Mouse (Mus musculus): ENCODE measurements around the gene Tbl1xr1. TPM values are rescaled to one million over a fixed set of nuclear protein-coding genes. Genes with fewer than 3 reads are reported as not detected.

The Tbl1xr1 gene
- 45.6 and 58.2 TPM in 2 replicates for total RNA-seq (2012; rRNA removed)
- polyA plus RNA-seq (2012; ENCODE audit: insufficient read depth in 1 of 2, insufficient read length in 2 of 2, low read depth in 1 of 2, low replicate concordance in 2 of 2, missing spikeins in 1 of 2): 100 to 1,000 TPM in 1 of 2 experiments, 10 to 100 TPM in 1; 33.9 to 185 TPM

GRCm38 (mm10) chr3:22076561-22076935, at the start of gene Tbl1xr1:
Gene Tbl1xr1 (plus strand): TSS chr3:22076652.
- DNase-seq (ENCODE audit: low read depth, low spot score): peak; percentile 85
- H3K9me3 ChIP-seq (replicated peaks; ENCODE audit: insufficient read depth, low read length): no peaks in the 10 kb centered on the region
- peaks cover 2 to 31% of the 10 kb centered on the region in 2 experiments; a peak in 3 of 4 replicates for H3K4me1 ChIP-seq (ENCODE audit: control insufficient read depth in 1 of 2, insufficient read depth in 2 of 2, low read length in 2 of 2)
- peak within 1 kb of the TSS; percentile 86 for H3K27ac ChIP-seq (ENCODE audit: control insufficient read depth, low read depth, low read length)
- peaks cover 44% of the 10 kb centered on the region for H3K79me2 ChIP-seq (ENCODE audit: control insufficient read depth, insufficient read depth, low read length, poor library complexity)
- H3K4me3 ChIP-seq (ENCODE audit: control insufficient read depth in 1 of 2, insufficient read depth in 1 of 2, low read depth in 2 of 2, low read length in 2 of 2): peak within 1 kb of the TSS; percentile 82 to 83
- peak within 1 kb of the TSS; percentile 99 for H3K9ac ChIP-seq (ENCODE audit: control insufficient read depth, low read depth, low read length, poor library complexity, severe bottlenecking)
- peaks cover 2 to 33% of the 10 kb centered on the region in 2 experiments; a peak in 3 of 4 replicates for H3K36me3 ChIP-seq (ENCODE audit: control insufficient read depth in 1 of 2, insufficient read depth in 2 of 2, low read length in 2 of 2)
- H3K27me3 ChIP-seq (ENCODE audit: control insufficient read depth in 1 of 2, insufficient read depth in 2 of 2, low read length in 2 of 2): no peaks in the 10 kb centered on the region
- no peak; the same call in 1 of the 2 replicates for TF ChIP-seq CHD2 (IDR thresholded peaks at IDR 0.05; ENCODE audit: low read length)
- no peak for TF ChIP-seq GABPA (IDR thresholded peaks at IDR 0.05; ENCODE audit: low read depth, low read length)
- no peak for TF ChIP-seq POLR2AphosphoS2 (IDR thresholded peaks at IDR 0.05; ENCODE audit: low read length)
- peak; percentile 80 for TF ChIP-seq SIN3A (IDR thresholded peaks at IDR 0.05; ENCODE audit: low read length)
- TF ChIP-seq EP300 (IDR thresholded peaks at IDR 0.05; ENCODE audit: low read depth in 1 of 2, low read length in 2 of 2): peak in 1 of 2 experiments; percentile 79; a peak in 2 of 4 replicates
- 0 out of 6 replicates have a peak, but pooled peaks of 1 of the 3 experiments have one; percentile 6 for TF ChIP-seq CTCF (IDR thresholded peaks at IDR 0.05 in 2 of 3, conservative IDR thresholded peaks at IDR 0.05 in 1 of 3; ENCODE audit: control insufficient read depth in 1 of 3, insufficient read depth in 1 of 3, low read depth in 2 of 3, low read length in 3 of 3, poor library complexity in 1 of 3, severe bottlenecking in 1 of 3)
- no peak; the same call in 1 of the 2 replicates for TF ChIP-seq KAT2A (conservative IDR thresholded peaks at IDR 0.05; ENCODE audit: low read depth, low read length)
- peak; percentile 79 for TF ChIP-seq MYB (IDR thresholded peaks at IDR 0.05; ENCODE audit: low read depth, low read length)
- TF ChIP-seq HCFC1 (IDR thresholded peaks at IDR 0.05; ENCODE audit: low read depth, low read length): peak; percentile 60; the same call in 1 of the 2 replicates
- TF ChIP-seq NRF1 (IDR thresholded peaks at IDR 0.05; ENCODE audit: insufficient read depth, low read depth, low read length, poor library complexity, severe bottlenecking): no peak
- no peak for TF ChIP-seq USF2 (IDR thresholded peaks at IDR 0.05; ENCODE audit: borderline replicate concordance in 1 of 2, insufficient read depth in 1 of 2, low read depth in 1 of 2, low read length in 2 of 2)
- no peak; a peak in 1 of 4 replicates for TF ChIP-seq POLR2A (IDR thresholded peaks at IDR 0.05; ENCODE audit: control insufficient read depth in 1 of 2, insufficient read depth in 1 of 2, low read depth in 1 of 2, low read length in 2 of 2, poor library complexity in 1 of 2)
- TF ChIP-seq UBTF (IDR thresholded peaks at IDR 0.05; ENCODE audit: borderline replicate concordance, insufficient read depth, low read depth, low read length): no peak
- no peak for TF ChIP-seq MYC (IDR thresholded peaks at IDR 0.05; ENCODE audit: low read depth, low read length)
- TF ChIP-seq TAL1 (IDR thresholded peaks at IDR 0.05; ENCODE audit: low read length): no peak
- TF ChIP-seq GATA1 (IDR thresholded peaks at IDR 0.05; ENCODE audit: low read depth, low read length): no peak
- peak; percentile 63; the same call in 1 of the 2 replicates for TF ChIP-seq ETS1 (IDR thresholded peaks at IDR 0.05; ENCODE audit: low read depth, low read length)
- no peak for TF ChIP-seq MEF2A (IDR thresholded peaks at IDR 0.05; ENCODE audit: extremely low read depth, insufficient replicate concordance, low read depth, low read length, poor library complexity, severe bottlenecking)
- TF ChIP-seq MAX (IDR thresholded peaks at IDR 0.05; ENCODE audit: low read length): no peak
- TF ChIP-seq NELFE (IDR thresholded peaks at IDR 0.05; ENCODE audit: low read depth, low read length): no peak; the same call in 1 of the 2 replicates
- no peak for TF ChIP-seq ELF1 (IDR thresholded peaks at IDR 0.05; ENCODE audit: low read depth, low read length)
- TF ChIP-seq BHLHE40 (IDR thresholded peaks at IDR 0.05; ENCODE audit: borderline replicate concordance, low read depth, low read length): no peak
- TF ChIP-seq MAZ (IDR thresholded peaks at IDR 0.05; ENCODE audit: low read depth, low read length): no peak
- TF ChIP-seq RCOR1 (IDR thresholded peaks at IDR 0.05; ENCODE audit: low read depth, low read length): no peak
- no peak for TF ChIP-seq MAFK (IDR thresholded peaks at IDR 0.05; ENCODE audit: borderline replicate concordance, low read depth, low read length)
- peak; percentile 34; the same call in 1 of the 2 replicates for TF ChIP-seq SMC3 (IDR thresholded peaks at IDR 0.05; ENCODE audit: low read depth, low read length)
- TF ChIP-seq POLR2AphosphoS5 (IDR thresholded peaks at IDR 0.05; ENCODE audit: borderline replicate concordance, low read depth, low read length): no peak
- TF ChIP-seq ZNF384 (IDR thresholded peaks at IDR 0.05; ENCODE audit: low read depth, low read length): 0 out of 2 replicates have a peak, but pooled peaks have one; percentile 52
- TF ChIP-seq E2F4 (IDR thresholded peaks at IDR 0.05; ENCODE audit: borderline replicate concordance, low read depth, low read length): no peak
- no peak for TF ChIP-seq TBP (IDR thresholded peaks at IDR 0.05; ENCODE audit: low read depth, low read length)
- TF ChIP-seq USF1 (IDR thresholded peaks at IDR 0.05; ENCODE audit: low read depth, low read length): no peak
- peak; percentile 41; the same call in 1 of the 2 replicates for TF ChIP-seq ZKSCAN1 (IDR thresholded peaks at IDR 0.05; ENCODE audit: low read depth, low read length)
- peak; percentile 22; the same call in 1 of the 2 replicates for TF ChIP-seq ZC3H11A (IDR thresholded peaks at IDR 0.05; ENCODE audit: low read depth, low read length)
- no peak for TF ChIP-seq MXI1 (IDR thresholded peaks at IDR 0.05; ENCODE audit: low read depth, low read length)
- no peak for TF ChIP-seq JUND (IDR thresholded peaks at IDR 0.05; ENCODE audit: low read depth, low read length)
- peak; percentile 55; the same call in 1 of the 2 replicates for TF ChIP-seq TCF12 (IDR thresholded peaks at IDR 0.05; ENCODE audit: low read depth, low read length)
